Mouse (Mus musculus): ENCODE measurements around the gene Sox5.

The Sox5 gene

GRCm38 (mm10) chr6:144584854-144585253 lies 196.9 kb downstream of the Sox5 start:
- in situ Hi-C loops (cut with MboI, MseI) = no loop called here

- in situ Hi-C loops (cut with MboI, MseI) = no loop called here
Observed at GRCm38 (mm10) chr6:144584074-144584840, 197.5 kb downstream of the Sox5 start.

GRCm38 (mm10) chr6:144579301-144579700 lies 202.5 kb downstream of the Sox5 start:
- in situ Hi-C loops (cut with MboI, MseI) = no loop called here

GRCm38 (mm10) chr6:144570850-144571249 lies 210.9 kb downstream of the Sox5 start:
- in situ Hi-C loops (cut with MboI, MseI) = loop anchor here in 1 of 2 experiments (25.0 kb wide), 1 partner anchor 1616 kb away; no protein-coding TSS in a partner anchor

- in situ Hi-C loops (cut with MboI, MseI) = loop anchor here in 1 of 2 experiments (25.0 kb wide), 1 partner anchor 1621 kb away; no protein-coding TSS in a partner anchor
Observed at GRCm38 (mm10) chr6:144565827-144566226, 215.9 kb downstream of the Sox5 start.

GRCm38 (mm10) chr6:144561718-144562117 lies 220.1 kb downstream of the Sox5 start:
- in situ Hi-C loops (cut with MboI, MseI) = loop anchor here in 1 of 2 experiments (25.0 kb wide), 1 partner anchor 1626 kb away; no protein-coding TSS in a partner anchor

GRCm38 (mm10) chr6:144560211-144560610 lies 221.6 kb downstream of the Sox5 start:
- in situ Hi-C loops (cut with MboI, MseI) = loop anchor here in 1 of 2 experiments (25.0 kb wide), 1 partner anchor 1627 kb away; no protein-coding TSS in a partner anchor

GRCm38 (mm10) chr6:144553476-144553875 lies 228.3 kb downstream of the Sox5 start:
- in situ Hi-C loops (cut with MboI, MseI) = loop anchor here in 1 of 2 experiments (25.0 kb wide), 1 partner anchor 1634 kb away; no protein-coding TSS in a partner anchor

- in situ Hi-C loops (cut with MboI, MseI) = no loop called here
Observed at GRCm38 (mm10) chr6:144548991-144549390, 232.8 kb downstream of the Sox5 start.

GRCm38 (mm10) chr6:144547141-144547540 lies 234.6 kb downstream of the Sox5 start:
- in situ Hi-C loops (cut with MboI, MseI) = no loop called here

GRCm38 (mm10) chr6:144545549-144545948 lies 236.2 kb downstream of the Sox5 start:
- in situ Hi-C loops (cut with MboI, MseI) = no loop called here

GRCm38 (mm10) chr6:144541316-144541715 lies 240.5 kb downstream of the Sox5 start:
- in situ Hi-C loops (cut with MboI, MseI) = loop anchor here in 1 of 2 experiments (5.0 kb wide), 1 partner anchor 101 kb away; no protein-coding TSS in a partner anchor

- in situ Hi-C loops (cut with MboI, MseI) = loop anchor here in 1 of 2 experiments (5.0 kb wide), 1 partner anchor 103 kb away; no protein-coding TSS in a partner anchor
Observed at GRCm38 (mm10) chr6:144539439-144540192, 242.2 kb downstream of the Sox5 start.

GRCm38 (mm10) chr6:144523479-144523878 lies 258.3 kb downstream of the Sox5 start:
- in situ Hi-C loops (cut with MboI, MseI) = no loop called here

GRCm38 (mm10) chr6:144518811-144519210 lies 263.0 kb downstream of the Sox5 start:
- in situ Hi-C loops (cut with MboI, MseI) = no loop called here

- in situ Hi-C loops (cut with MboI, MseI) = no loop called here
Observed at GRCm38 (mm10) chr6:144515905-144516304, 265.9 kb downstream of the Sox5 start.

- in situ Hi-C loops (cut with MboI, MseI) = no loop called here
Observed at GRCm38 (mm10) chr6:144513761-144514160, 268.0 kb downstream of the Sox5 start.

- in situ Hi-C loops (cut with MboI, MseI) = no loop called here
Observed at GRCm38 (mm10) chr6:144511925-144512324, 269.9 kb downstream of the Sox5 start.

GRCm38 (mm10) chr6:144510147-144510546 lies 271.6 kb downstream of the Sox5 start:
- in situ Hi-C loops (cut with MboI, MseI) = no loop called here

- in situ Hi-C loops (cut with MboI, MseI) = no loop called here
Observed at GRCm38 (mm10) chr6:144504197-144504551, 277.6 kb downstream of the Sox5 start.

- in situ Hi-C loops (cut with MboI, MseI) = no loop called here
Observed at GRCm38 (mm10) chr6:144503399-144504196, 278.2 kb downstream of the Sox5 start.

Measured in T-helper 17 cell (primary cell).